Mouse (Mus musculus): ENCODE data around the gene Ankrd11. TPM values are rescaled to one million over a fixed set of nuclear protein-coding genes. Genes with fewer than 3 reads are reported as not detected.

The Ankrd11 gene
- total RNA-seq, 2 experiments from 2014 or later: 137 to 138 TPM

DNA sequence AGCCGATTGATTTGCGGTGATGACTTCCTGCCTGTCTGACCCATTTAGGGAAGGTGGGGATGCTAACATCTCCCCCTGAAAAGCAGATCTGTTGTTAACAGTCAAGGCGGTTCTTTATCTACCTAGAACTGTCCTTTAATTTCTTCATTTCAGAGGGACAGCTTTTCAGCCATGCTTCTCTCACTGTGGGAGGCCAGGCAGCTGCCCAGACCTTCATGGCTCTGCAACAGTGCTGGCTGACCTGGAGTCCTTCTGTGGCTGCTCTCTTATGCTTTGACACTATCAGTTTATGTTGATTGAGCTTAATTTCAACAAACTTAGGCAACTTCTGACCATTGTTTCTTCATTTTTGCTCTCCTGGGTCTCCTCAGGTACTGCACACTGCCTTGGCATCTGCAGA lies 161.8 kb downstream of the Ankrd11 start:
- intact Hi-C loops (cut with DNase I): no loop called here
- no peak for DNase-seq (ENCODE audit: extremely low spot score in 1 of 2, low spot score in 2 of 2)

DNA sequence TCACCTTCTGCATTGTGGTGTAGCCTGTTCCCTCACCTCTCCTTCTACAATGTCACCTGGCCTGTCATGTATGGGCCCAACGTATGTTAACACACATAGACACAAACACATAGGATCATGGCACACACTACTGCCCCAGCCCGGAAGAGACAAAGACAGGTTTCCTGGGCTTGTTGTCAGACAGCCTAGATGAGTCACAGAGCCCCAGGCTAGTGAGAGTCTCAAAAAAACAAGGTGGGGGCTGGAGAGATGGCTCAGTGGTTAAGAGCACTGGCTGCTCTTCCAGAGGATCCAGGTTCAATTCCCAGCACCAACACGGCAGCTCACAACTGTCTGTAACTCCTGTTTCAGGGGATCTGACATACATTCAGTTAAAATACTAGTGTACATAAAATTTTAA lies 163.8 kb downstream of the Ankrd11 start:
- DNase-seq (ENCODE audit: extremely low spot score in 1 of 2, low spot score in 2 of 2): no peak
- intact Hi-C loops (cut with DNase I): no loop called here

DNA sequence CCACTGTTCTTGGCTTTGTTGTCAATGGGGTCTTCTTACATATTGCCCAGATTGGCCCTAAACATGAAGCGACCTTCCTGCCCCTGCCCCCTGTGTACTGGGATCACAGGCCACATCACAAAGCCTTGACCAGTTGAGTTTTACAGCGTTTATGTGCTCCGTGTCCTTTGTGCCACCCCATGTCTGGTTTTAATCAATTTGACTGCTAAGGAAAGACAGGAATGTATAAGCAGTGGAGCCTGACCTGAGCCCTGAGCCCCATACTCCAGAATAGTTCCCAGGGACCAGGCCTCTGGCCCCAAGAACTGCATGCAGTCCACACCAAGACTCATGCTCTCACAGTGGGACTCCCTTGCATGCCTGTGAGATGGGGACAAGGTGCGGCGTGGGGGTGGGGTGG lies 166.9 kb downstream of the Ankrd11 start:
- DNase-seq (ENCODE audit: extremely low spot score in 1 of 2, low spot score in 2 of 2): no peak
- intact Hi-C loops (cut with DNase I): no loop called here

DNA sequence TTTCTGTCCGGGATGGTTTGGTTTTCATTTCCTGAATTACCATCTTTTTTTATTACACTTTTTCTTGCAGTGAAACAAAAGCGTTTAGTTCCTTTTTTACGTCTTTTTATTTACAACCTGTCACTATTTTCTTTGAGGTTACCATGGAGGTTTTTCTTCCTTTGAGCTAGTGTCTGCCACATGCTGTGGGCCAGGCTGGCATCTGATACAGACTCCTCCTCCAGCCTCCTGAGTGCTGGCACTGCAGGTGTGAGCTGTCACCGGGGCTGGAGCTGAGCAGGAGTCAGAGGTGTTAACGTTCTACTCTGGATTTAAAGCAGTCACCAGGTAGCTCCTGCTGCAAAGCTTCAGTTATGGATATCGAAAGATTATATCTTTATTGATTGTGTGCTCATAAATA lies 168.9 kb downstream of the Ankrd11 start:
- intact Hi-C loops (cut with DNase I): no loop called here
- DNase-seq (ENCODE audit: extremely low spot score in 1 of 2, low spot score in 2 of 2): no peak

DNA sequence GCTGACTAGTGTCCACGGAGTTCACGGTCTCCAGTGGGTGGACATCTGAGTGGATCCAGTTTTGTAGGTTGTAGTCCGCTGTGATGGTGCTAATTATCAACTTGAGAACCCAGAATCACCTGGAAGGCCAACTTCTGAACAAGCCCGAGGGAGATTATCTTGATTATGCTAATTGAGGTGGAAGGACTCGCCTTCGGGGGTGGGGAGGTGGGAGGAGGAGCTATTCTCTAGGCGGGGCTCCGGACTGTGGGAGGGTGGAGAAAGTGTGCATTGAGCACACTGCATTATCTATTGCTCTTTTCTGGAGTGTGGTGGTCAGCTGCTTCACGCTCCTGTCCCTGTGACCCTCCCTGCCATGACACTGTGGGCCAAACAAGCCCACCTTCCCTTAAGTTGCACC lies 170.4 kb downstream of the Ankrd11 start:
- intact Hi-C loops (cut with DNase I): no loop called here
- no peak for DNase-seq (ENCODE audit: extremely low spot score in 1 of 2, low spot score in 2 of 2)

DNA sequence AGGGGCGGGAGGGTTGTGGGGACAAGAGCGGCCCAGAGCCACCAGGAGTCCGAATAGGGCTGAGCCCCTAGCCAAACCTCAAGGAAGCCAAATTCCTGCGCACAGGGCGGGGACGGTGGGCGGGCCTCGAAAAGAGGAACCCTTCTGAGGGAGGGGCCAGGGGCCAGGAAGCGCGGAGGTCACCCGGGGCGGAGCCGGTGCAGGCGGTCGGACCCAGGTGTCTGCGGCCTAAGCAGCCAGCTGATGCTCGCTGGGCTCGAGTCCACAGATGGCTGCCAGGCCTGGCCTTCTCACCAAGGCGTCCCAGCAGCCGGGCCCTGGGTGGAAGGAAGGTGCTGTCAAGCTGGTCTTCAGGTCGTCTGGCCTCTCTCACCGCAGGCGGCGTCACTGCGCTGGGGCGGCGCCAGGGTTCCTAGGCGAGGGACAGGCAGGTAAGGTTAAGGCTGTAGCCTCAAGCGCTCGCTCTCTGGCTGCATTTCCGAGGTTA lies 171.7 kb downstream of the Ankrd11 start:
- intact Hi-C loops (cut with DNase I): no loop called here
- peak in 1 of 2 experiments; percentile 59 for DNase-seq (ENCODE audit: extremely low spot score in 1 of 2, low spot score in 2 of 2)

DNA sequence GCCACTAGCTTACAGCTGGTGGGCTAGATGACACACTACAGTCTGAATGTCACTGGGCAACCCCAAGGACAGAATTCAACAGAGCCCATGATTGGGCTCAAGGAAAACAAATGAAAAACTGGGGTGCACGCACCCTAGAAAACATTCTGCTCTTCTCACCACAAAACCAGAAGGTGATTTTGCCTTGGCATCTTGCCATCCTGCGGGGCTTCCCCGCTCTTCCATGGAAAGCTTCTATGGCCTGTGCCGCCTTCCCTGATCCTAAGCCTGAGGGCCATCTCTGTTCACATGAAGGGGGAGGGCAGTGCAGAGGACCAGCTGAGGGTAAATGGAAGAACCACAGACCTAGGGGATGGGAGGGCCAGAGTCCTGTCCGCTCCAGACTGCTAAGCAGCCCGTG lies 174.1 kb downstream of the Ankrd11 start:
- DNase-seq (ENCODE audit: extremely low spot score in 1 of 2, low spot score in 2 of 2): no peak
- intact Hi-C loops (cut with DNase I): no loop called here

DNA sequence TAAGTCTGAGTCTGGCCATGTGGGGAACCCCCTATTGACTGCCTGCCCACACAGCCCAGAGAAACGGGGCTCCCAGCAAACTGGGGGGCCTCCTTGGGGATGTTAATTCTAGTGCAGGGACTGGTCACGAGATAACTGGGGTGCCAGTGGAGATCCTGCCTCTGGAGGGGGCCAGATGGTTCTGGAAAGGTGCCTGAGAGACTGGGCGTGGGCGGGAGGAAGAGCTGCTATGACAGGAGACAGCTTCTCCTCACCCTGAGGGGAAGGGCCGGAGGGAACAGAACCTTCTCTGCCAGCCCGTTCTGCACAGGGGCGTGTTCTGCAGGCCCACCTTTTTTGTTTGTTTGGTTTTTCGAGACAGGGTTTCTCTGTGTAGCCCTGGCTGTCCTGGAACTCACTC lies 175.8 kb downstream of the Ankrd11 start:
- intact Hi-C loops (cut with DNase I): no loop called here
- DNase-seq (ENCODE audit: extremely low spot score in 1 of 2, low spot score in 2 of 2): no peak

DNA sequence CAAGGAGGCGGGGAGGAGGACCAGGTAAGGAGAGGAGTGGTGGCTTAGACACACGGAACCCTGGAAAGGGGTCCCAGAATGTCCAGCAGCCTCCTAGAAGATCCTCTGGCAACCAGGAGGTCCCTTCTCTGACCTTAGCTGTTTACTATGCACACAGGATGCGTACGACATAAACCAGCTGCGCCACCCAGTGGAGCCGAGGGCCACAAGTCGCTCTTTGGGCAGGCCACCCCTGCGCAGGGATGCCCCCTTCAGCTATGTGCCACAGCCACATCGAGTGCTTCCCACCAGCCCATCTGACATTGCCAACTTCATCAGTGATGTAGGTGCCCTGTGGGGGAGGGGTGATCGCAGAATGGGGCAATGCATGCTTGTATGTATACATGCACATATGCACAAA lies 176.6 kb downstream of the Ankrd11 start:
- intact Hi-C loops (cut with DNase I): no loop called here
- DNase-seq (ENCODE audit: extremely low spot score in 1 of 2, low spot score in 2 of 2): no peak

DNA sequence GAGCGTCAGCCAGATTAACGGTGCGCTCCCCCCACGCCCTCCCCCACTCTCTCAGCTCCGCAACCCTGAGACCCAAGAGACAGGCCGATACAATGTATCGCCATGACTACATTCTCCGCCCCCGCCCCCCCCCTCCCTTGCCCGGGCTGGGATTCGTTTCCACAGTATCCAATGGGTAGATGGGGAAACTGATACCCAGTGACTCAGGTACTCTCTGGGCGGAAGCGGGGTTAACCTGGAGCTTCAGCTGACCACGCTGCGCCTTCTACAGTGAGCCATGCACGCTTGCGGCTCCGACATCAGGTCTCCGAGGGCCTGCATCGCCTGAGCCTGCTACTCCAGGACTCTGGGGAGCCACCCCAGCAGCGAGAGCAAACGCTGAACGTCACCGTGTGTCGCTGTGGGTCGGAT lies 177.4 kb downstream of the Ankrd11 start:
- no peak for DNase-seq (ENCODE audit: extremely low spot score in 1 of 2, low spot score in 2 of 2)
- intact Hi-C loops (cut with DNase I): no loop called here

DNA sequence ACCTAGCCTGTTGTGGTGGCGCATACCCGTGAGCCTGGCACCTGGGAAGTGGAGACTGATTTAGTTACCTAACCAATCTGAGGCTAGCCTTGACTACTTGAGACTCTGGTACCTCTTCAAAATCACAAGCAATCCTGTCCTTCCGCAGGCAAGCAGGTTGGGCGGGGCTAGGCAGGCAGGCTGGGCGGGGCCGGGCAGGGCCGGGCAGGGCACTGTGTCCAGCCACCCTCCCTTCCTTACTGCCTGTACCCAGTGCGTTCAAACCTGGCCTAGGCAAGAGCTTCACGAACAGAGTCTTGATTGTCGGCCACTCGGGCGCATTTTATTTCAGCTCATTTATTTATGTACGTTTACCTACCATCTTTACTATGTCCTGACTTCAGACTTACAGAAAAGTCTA lies 182.2 kb downstream of the Ankrd11 start:
- intact Hi-C loops (cut with DNase I): no loop called here
- no peak for DNase-seq (ENCODE audit: extremely low spot score in 1 of 2, low spot score in 2 of 2)

DNA sequence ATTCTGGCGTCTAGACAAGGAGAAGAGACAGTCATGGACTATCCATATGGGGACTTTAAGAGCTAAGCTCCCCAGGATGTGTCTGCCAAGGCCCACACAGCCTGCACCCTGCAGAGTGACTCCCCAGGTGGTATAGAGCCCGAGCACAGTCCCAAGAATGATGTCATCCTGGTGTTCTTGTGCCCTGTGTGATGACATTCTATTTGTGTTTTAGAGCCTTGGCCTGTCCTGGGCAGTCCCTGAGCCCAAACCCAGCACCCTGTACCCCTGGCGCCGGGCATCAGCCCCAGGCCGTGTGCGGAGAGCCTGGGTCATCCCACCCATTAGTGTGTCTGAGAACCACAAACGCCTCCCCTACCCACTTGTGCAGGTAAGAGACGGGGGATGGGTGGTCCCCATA lies 185.8 kb downstream of the Ankrd11 start:
- DNase-seq (ENCODE audit: extremely low spot score in 1 of 2, low spot score in 2 of 2): no peak
- intact Hi-C loops (cut with DNase I): no loop called here

DNA sequence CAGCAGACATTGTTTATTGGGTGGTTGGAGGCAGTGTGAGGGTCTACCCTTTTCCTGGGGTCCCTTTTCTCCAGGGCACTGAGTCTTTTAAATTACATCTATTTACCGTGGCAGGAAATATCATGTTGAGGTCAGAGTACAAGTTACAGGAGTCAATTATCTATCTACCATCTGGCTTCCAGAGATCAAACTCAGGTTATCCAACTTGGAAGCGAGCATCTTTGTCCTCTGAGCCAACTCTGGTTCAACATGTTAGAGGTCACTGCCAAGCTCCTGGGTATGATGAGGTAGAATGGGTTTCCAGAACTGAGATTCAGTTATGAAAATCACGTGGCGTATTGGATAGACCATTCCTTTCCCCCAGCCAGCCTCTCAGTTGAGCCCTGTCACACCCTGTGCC lies 187.0 kb downstream of the Ankrd11 start:
- intact Hi-C loops (cut with DNase I): no loop called here
- DNase-seq (ENCODE audit: extremely low spot score in 1 of 2, low spot score in 2 of 2): no peak

DNA sequence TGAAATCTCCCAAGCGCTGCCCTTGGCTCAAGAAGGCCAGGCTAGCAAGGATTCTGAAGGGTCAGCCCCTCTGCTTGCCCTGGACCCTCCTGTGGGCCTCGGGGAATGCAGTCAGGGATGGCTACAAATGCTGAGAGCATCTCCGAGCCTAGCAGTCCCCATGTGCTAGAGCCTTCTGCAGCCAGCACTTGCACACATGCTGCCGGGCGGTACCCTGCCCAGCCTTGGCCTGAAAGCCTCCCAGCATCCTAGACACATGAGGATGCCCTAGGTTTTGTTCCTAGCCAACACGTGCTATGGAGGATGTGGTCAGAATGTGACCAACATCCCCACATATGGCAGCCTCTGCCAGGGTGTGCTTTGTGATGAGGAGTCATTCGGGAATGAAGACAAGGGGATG lies 187.7 kb downstream of the Ankrd11 start:
- DNase-seq (ENCODE audit: extremely low spot score in 1 of 2, low spot score in 2 of 2): no peak
- intact Hi-C loops (cut with DNase I): no loop called here

DNA sequence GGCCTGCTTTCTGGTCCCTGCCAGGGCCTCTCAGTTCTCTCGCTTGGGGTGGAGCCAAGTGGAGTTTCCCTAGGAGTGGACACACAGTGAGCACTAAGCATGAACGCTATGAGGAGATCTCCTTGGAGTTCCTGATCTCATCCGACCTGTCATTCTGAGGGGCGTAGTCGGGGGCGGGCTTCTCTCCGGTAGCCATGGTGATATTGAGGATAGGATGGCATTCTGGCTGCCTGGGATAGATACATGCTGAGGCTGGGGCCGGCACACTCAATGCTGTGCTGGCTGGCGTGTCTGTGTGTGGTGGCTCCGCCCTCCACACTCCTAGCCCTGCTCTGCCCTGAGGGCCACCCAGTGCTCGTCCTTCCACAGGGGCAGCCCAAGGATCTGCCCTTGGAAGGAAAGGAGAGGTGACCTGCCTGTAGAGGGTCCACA lies 188.7 kb downstream of the Ankrd11 start:
- DNase-seq (ENCODE audit: extremely low spot score in 1 of 2, low spot score in 2 of 2): peak in 1 of 2 experiments; percentile 56
- intact Hi-C loops (cut with DNase I): no loop called here

DNA sequence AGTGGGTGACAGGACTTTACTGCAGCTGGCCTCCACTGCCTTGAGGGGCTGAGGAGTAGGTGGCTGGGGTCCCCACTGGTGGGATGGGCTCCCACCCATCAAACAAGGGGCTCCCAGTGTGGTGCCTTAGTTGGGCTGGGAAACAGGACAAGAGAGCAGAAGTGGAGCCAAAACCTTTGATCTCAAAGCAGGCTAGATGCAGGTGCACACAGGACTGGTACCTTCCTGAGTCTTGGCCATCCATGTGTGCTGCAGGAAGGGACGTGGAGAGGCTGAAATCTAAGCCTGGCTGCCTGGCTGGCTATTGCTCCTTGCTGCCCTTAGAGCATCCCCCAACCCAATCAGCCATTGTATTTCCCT lies 189.6 kb downstream of the Ankrd11 start:
- intact Hi-C loops (cut with DNase I): no loop called here
- DNase-seq (ENCODE audit: extremely low spot score in 1 of 2, low spot score in 2 of 2): no peak

DNA sequence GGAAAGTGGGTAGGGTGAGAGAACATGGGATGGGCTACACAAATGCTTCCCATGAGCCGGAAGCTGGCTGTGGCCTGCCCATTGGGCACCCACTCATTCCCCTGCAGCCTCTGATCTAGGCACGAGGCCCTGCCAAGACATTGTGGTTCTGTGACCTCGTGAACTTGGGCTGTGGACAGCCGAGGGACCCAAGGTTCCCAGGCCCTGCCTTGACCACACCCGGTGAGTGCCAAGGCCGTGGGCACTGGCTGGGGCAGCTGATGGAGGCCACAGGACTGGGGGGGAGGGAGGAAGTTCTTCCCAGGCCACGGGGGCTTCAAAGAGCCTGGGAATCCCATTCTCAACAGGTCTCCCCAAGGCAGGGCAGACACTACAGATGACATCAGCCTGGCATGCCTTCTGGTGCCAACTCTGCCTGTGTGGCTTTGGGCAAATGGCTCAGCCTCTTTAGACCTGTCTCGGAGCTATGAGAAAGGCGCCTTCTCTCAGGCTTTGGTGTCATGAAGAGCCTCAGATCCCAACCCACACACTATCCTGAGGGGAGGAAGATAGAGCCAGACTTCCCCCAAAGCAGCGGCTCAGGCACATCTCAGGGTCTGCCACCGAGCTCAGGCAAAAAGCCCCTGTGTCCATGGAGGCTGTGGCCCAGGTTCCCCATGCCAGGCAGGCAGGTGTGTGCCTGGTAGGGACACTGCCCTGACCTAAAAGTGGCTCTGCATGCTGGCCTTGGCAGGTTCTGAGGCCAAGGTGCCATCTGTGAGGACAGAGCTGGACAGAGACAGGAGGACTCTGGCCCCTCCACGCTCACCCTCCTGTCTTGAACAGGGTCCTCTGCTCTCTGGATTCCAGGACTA lies 190.2 kb downstream of the Ankrd11 start:
- no peak for DNase-seq (ENCODE audit: extremely low spot score in 1 of 2, low spot score in 2 of 2)
- intact Hi-C loops (cut with DNase I): no loop called here

DNA sequence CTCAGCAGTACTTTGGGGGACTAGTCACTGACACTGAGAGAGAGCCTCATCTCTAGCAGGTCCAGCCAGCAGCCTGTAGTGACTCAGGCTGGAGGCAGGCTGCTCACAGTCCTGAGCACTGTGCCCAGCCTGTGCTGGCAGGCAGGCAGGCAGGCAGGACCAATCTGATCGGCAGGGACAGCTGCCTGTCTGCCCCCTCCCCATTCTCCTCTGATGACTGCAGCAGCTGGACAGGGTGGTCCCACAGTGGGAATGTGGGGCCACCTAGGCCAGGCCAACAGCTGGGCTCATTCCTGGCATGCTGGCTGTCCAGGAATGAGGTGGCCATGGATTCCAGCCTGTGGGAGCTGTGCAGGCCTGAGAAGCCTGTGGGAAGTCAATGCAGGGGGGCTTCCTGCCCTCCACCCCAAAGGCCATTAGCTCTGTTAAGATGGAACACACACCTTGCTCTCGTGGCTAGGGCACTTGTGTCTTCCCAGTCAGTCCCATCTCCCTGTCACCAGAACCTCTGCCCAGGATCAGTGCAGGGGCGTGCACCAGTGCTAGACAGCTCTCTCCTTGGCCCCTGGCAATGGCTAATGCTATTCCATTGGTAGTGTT lies 191.3 kb downstream of the Ankrd11 start:
- intact Hi-C loops (cut with DNase I): no loop called here
- DNase-seq (ENCODE audit: extremely low spot score in 1 of 2, low spot score in 2 of 2): no peak

DNA sequence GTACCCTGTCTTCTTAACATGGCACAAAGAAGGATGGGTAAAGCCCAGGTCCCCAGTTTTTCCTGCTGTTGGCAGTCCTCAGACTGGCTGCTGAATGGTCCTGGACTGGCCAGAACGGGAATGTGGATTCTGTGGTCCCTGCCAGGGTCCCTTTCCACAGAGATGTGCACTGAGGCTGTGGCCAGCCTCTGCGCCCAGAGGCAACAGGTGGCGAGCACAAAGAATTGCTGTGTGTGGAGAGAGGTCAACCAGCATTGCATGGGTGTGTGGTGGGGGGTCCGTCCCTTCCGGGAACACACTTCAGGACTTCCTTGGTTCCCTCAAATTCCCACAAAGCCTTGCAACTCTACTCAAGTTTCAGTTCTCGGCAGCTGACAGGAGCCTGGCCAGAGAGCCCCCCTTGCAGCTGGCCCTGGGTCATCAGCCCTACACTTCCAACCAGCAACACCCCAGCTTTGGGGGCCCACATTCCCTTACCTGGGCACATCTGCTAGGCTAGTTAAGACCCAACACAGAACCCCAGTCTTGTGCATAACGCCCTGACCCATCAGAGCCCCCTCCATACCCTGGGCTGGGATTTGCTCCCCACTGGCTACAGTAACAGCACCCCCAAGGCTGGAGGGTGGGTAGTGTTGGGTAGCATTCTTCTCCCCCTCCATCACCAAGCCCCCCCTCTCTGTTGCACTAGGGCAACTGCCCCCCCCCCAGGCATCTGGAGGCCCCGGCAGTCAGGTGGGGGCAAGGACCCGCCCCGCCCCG lies 192.7 kb downstream of the Ankrd11 start:
- no peak for DNase-seq (ENCODE audit: extremely low spot score in 1 of 2, low spot score in 2 of 2)
- intact Hi-C loops (cut with DNase I): no loop called here

Measured in left cerebral cortex, postnatal 10 days (tissue).